Mouse (Mus musculus): Measurements from ENCODE around the gene Gm12169. TPM values are rescaled to one million over a fixed set of nuclear protein-coding genes. Genes with fewer than 3 reads are reported as not detected.

Gm12169 gene
- not detected in 4 replicates for total RNA-seq (2023)

GRCm38 (mm10) chr11:46523912-46524311 lies at the start of gene Gm12169:
TSS of gene Gm12169 (plus strand) at chr11:46524212.

DNA sequence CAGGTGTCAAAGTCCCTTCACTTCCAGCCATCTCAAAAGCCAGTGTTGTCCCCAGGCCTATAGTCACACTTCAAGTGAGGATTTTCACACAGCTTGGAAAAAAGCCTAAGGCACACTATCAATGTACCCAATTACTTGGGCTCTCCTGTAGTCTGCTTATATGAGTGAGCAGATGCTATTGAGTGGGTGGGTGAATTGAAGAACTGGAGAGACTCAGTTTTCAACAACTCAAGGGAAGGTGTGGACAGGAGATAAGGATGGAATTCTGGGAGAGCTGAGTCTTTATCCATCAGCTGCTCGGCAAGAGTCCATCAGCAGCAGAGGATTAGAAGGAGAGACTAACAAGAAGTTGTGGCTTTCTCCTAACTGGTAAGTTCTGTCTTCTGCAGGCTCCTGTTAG lies 47.3 kb downstream of the Gm12169 start, which contains the start of gene BC053393:
Gene BC053393, plus strand, starts transcription at position 210 of the 400 bp plus-strand sequence.

Other genes starting within 250 kb of the Gm12169 start
- 174 to 195 TPM (median 181 TPM) in 4 replicates for gene Cyfip2, start 211.4 kb upstream of the Gm12169 start, total RNA-seq (2023)
- 1.4 to 1.8 TPM (median 1.5 TPM) in 4 replicates for gene Itk, start 134.7 kb upstream of the Gm12169 start, total RNA-seq (2023)
- gene Fam71b, start 127.7 kb upstream of the Gm12169 start, total RNA-seq (2023), result not detected in 4 replicates
- gene Med7, start 87.3 kb upstream of the Gm12169 start, total RNA-seq (2023), result 86.1 to 115 TPM (median 106 TPM) in 4 replicates
- 0.45 to 0.78 TPM (median 0.60 TPM) in 4 replicates for gene Havcr2, start 69.3 kb upstream of the Gm12169 start, total RNA-seq (2023)
- not detected in 4 replicates for gene BC053393, start 47.3 kb downstream of the Gm12169 start, total RNA-seq (2023)
- gene Dppa1, start 105.0 kb downstream of the Gm12169 start, total RNA-seq (2023), result not detected in 4 replicates
- 2.7 to 6.5 TPM (median 3.5 TPM) in 4 replicates for gene Timd2, start 182.8 kb downstream of the Gm12169 start, total RNA-seq (2023)
- 11.1 to 13.7 TPM (median 12.1 TPM) in 4 replicates for gene Havcr1, start 210.9 kb downstream of the Gm12169 start, total RNA-seq (2023)

Measured in B cell, adult 62 days (primary cell).